In genomic region chr15:23560136-23560535, GRCm38 (mm10) we compare ENCODE assay signal across 17 mouse cellular contexts.
A peak's percentile ranks its signal among the peaks of the same experiment; 100 is the strongest.
DNase-seq lines count a peak whose midpoint lies in the region; TF ChIP-seq lines count a peak whose summit lies in the region.
"Had no signal": no experiment of that assay in that cellular context is flagged by ENCODE, and none has a peak within 500 bp of the region (broad histone marks: within the 10 kb centered on the region; RNA-seq: fewer than 3 reads in every experiment).

No protein-coding gene starts in this region.

- intact Hi-C loops in left cerebral cortex, postnatal 25 days (cut with DNase I): no loop called here
- intact Hi-C loops in heart, adult 2 months (cut with DNase I): no loop called here

- no peaks in the 10 kb centered on the region for H3K36me3 ChIP-seq in heart, adult 2 months (ENCODE audit: control insufficient read depth, insufficient read depth, low read length)
- H3K36me3 ChIP-seq: heart, embryonic 10.5 days; hindbrain, embryonic 12.5 days had no signal

- no peaks in the 10 kb centered on the region for H3K79me2 ChIP-seq in heart, adult 2 months (replicated peaks; ENCODE audit: control insufficient read depth, insufficient read depth, low read length)

- no peak for TF ChIP-seq EP300 in heart, adult 2 months (IDR thresholded peaks at IDR 0.05; ENCODE audit: insufficient read depth, low read depth, low read length)

- H3K27me3 ChIP-seq in heart, adult 2 months (ENCODE audit: control insufficient read depth, insufficient read depth, low read length): no peaks in the 10 kb centered on the region
- H3K27me3 ChIP-seq: hindbrain, embryonic 12.5 days had no signal

- H3K9ac ChIP-seq in heart, adult 2 months (ENCODE audit: low read depth, low read length): no peak overlapping the region
- H3K9ac ChIP-seq: hindbrain, embryonic 12.5 days had no signal

- 67% methylated on average over 3 of the region's 3 CpGs for WGBS in heart, adult 2 months

- TF ChIP-seq CTCF in heart, adult 2 months (IDR thresholded peaks at IDR 0.05): no peak

- TF ChIP-seq POLR2A in heart, adult 2 months (IDR thresholded peaks at IDR 0.05; ENCODE audit: insufficient read depth, low read depth, low read length): no peak

- peak; percentile 11 to 21 for DNase-seq in frontal cortex, postnatal 36 days (ENCODE audit: low spot score in 2 of 2)
- DNase-seq in frontal cortex, postnatal 14 days (ENCODE audit: low spot score in 2 of 2): no peak
- peak; percentile 5 to 82 for DNase-seq in left cerebral cortex, postnatal 25 days (ENCODE audit: low spot score in 2 of 2)
- no peak for DNase-seq in left cerebral cortex, adult 18-20 months (ENCODE audit: low spot score in 2 of 2)
- DNase-seq in brain, adult 2 months (ENCODE audit: low read depth, low spot score): peak; percentile 79
- peak; percentile 1 for DNase-seq in forelimb bud, embryonic 11.5 days (ENCODE audit: low read depth, low spot score)
- no peak for DNase-seq in heart, adult 2 months
- DNase-seq: adrenal gland, adult 2 months; adrenal gland, postnatal 25 days; cerebellum, adult 2 months; cerebellum, postnatal 10 days; gastrocnemius, postnatal 36 days; heart, adult 11 months; heart, postnatal 10 days; heart, postnatal 4 days had no signal

- no peak overlapping the region for H3K27ac ChIP-seq in heart, adult 2 months
- H3K27ac ChIP-seq: heart, embryonic 10.5 days; hindbrain, embryonic 12.5 days had no signal

- no peaks in the 10 kb centered on the region for H3K4me1 ChIP-seq in heart, adult 2 months (ENCODE audit: control insufficient read depth, insufficient read depth, low read length)
- H3K4me1 ChIP-seq: heart, embryonic 10.5 days; hindbrain, embryonic 12.5 days had no signal

- no peak overlapping the region for H3K4me3 ChIP-seq in heart, adult 2 months
- H3K4me3 ChIP-seq: heart, embryonic 10.5 days; hindbrain, embryonic 12.5 days had no signal

Comparison
In these comparisons a context has a peak if more than half of its experiments do, and no peak if none do; other contexts are left out.
1. DNase-seq: peak in frontal cortex, postnatal 36 days (2 of 2), left cerebral cortex, postnatal 25 days (2 of 2), brain, adult 2 months (single experiment) and forelimb bud, embryonic 11.5 days (single experiment); none in frontal cortex, postnatal 14 days (0 of 2), left cerebral cortex, adult 18-20 months (0 of 2) and heart, adult 2 months (0 of 2).